Mouse (Mus musculus): Measurements from ENCODE around the gene Asdurf. TPM values are rescaled to one million over a fixed set of nuclear protein-coding genes. Genes with fewer than 3 reads are reported as not detected.
"Not testable (repeated sequence)": the region's sequence is repeated elsewhere in the genome, so short reads cannot be mapped to it uniquely, and the experiment has no call there.

The Asdurf gene
- 1 to 10 TPM; 8.0 to 8.9 TPM for total RNA-seq (2021)
- long read RNA-seq, experiment 1, partial matches to known transcripts = 0 of 2 reads
- long read RNA-seq, experiment 1, other reads (novel, unspliced or antisense) = 0 of 2 reads
- long read RNA-seq, experiment 2, partial matches to known transcripts = 0 of 1 reads
- long read RNA-seq, experiment 2, other reads (novel, unspliced or antisense) = 0 of 1 reads

DNA sequence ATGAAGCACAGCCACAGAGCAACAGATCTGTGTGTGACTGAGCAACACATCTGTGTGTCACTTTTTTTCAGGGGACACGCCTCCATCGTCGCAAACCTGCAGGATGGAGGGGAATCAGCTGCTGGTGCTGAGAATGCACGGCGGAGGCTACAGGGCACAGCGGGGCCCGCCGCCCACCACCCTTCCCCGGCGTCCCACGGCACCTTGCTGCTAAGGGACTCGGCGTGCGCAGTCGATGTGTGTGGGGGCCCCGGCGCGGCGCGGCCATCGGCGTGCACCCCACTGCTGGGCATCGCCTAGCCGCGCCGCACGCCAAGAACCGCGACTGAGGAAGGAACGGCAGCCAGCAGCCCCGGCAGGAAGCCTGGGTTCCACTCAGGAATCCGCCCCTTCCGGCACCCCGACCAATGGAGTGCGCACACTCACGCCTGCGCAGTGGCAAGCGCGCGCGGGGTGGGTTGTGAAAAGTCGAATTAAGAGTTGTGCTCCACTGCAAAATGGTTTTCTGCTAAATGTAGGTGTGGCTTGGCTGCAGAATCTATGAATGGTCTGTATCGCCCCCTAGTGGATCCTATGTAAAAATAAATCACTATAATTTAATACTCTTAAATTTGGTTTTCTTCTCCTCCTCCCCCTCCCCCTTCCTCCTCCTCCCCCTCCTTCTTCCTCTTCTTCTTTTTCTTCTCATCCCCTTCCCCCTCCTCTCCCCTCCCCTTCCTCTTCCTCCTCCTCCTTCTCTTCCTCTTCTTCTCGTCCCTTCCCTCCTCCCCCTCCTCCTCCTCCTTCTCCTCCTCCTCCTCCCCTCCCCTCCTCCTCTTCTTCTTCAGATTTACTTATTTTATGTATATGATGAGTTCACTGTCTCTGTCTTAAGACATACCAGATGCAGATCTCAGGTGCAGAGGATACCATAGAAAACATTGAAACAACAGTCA is at the start of gene Asdurf, which contains the start of the genes Gm28551 and Asnsd1:
TSS of gene Asdurf (minus strand) at position 293 of the 935 bp plus-strand sequence.
TSS of gene Gm28551 (minus strand) at position 341 of the 935 bp plus-strand sequence.
TSS of gene Asnsd1 (minus strand) at position 426 of the 935 bp plus-strand sequence.
- peak; percentile 96 for DNase-seq (ENCODE audit: low spot score in 2 of 2)

DNA sequence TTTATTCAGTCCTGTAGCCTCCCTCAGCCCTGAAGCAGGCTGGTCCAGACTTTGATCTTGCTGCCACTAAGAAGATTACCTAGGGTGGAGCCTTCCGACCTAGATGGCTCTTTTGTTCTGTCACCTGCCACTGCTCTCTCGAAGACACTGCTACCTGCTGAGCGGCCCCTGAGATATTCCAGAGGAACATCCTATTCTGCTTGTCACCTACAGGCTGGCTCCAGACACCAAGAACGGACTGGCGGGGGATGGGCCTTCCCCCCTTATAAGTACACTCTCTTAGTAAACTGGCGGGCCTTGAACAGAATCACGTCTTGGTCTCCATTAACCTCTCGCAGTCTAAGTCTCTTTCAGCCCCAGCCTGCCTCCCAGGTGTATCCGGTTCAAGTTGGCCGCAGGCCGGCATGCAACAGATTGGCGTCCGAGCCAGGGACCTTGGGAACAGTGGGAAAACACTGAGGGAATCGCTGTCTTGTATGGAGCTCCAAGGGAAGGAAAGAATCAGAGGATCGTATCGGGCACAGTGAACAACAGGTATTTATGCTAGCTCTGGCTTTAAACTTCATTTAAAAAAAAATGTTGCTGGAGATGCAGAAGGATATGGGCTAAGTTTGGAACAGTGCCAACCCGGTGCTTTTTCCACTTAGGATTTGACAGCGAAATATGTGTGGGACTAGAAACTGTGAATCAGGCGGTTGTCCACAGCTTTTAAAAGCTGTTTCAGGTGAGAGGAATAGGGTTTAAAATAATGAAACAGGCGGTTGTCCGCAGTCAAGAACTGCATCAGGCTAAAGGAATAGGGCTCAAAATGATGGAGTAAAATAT is 41.7 kb upstream of the Asdurf start:
- peak in 1 of 2 experiments; percentile 15 for DNase-seq (ENCODE audit: low spot score in 2 of 2)

DNA sequence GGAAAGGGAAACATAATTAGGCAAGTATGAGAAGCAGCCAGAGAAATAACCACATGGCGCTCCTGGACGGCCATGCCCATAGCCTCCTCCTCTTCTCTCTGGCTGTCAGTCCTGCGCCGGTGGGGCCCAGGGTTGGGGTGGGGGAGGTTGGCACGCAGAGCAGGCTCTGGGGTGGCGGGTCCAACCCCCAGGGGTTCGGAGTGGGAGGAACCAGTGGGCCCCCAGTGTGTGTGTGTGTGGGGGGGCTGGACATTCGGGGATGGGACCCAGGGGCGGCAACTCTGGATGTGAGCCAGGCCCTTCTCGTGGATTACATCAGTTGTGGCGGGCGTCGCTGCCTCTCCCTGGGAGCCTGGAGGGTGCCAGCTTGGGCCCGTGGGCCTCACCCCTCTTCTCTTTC is 36.3 kb upstream of the Asdurf start:
- no peak for DNase-seq (ENCODE audit: low spot score in 2 of 2)

DNA sequence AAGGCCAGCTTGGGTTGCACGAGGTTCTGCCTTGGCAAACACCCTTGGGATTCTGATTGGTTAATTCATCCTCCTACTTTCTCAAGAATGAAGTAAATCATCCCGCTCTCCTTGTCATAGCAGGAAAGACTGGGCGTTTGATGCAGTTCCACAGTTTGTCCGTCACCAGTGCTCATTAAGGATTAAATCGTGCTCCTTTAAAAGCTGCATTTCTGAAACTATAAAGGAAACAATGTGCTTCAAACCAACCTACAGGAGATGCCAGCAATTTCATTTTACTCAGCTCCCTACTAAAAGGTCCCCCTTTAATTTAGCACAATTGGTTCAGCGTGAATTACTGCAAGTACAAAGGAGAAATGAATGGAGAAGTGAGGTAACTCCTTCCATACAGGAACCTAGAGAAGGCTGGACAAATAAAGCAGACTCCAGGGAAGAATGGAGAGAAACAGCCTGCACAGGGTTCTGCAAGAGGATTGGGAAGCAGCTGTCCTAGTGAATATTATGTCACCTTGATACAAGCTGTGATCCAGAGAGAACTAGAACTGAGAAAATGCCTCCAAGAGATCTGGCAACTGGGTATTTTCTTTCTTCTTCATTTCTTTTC is 31.8 kb upstream of the Asdurf start:
- no peak for DNase-seq (ENCODE audit: low spot score in 2 of 2)

GRCm38 (mm10) chr1:53377731-53378130 is 25.3 kb upstream of the Asdurf start:
- DNase-seq (ENCODE audit: low spot score in 2 of 2) = no peak

GRCm38 (mm10) chr1:53375965-53376364 is 23.5 kb upstream of the Asdurf start:
- not testable (repeated sequence) for DNase-seq (ENCODE audit: low spot score in 2 of 2)

DNA sequence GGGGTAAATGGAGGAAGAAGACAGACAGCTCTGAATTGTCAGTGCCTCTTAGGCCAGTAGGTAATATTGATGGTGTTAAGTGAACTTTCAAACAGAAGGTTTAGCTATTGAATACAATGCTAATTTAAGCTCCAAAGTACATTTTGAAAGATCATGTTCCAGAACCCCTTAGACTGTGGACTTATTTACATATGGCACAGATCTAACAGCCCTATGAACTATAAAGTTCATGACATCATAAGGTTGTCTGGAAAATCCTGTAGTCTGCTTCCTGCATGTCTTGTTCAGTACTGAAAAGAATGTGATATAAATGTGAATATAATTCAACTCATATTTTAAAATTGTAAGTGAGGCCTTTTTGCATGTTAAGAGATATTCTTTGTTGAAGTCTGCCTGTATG is 6.6 kb upstream of the Asdurf start:
- no peak for DNase-seq (ENCODE audit: low spot score in 2 of 2)

DNA sequence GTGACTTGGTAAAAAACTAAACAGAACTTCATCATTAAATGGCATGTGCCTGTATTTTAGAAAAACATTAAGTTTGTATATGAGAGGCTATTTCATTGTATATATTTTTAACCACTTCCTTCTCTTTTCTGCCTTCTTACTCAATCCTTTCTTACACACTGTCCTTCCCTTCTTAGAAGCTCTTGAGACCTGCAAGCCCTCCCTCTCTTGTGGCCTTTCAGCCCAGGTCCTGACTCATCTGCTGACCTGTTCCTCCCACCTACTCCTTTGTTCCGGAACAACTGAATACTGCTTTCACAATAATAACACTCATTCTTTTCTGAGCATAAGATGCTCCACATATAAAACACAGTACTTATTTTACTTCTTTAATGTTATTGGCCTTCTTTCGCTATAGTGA is 11.3 kb downstream of the Asdurf start:
- DNase-seq (ENCODE audit: low spot score in 2 of 2) = no peak

DNA sequence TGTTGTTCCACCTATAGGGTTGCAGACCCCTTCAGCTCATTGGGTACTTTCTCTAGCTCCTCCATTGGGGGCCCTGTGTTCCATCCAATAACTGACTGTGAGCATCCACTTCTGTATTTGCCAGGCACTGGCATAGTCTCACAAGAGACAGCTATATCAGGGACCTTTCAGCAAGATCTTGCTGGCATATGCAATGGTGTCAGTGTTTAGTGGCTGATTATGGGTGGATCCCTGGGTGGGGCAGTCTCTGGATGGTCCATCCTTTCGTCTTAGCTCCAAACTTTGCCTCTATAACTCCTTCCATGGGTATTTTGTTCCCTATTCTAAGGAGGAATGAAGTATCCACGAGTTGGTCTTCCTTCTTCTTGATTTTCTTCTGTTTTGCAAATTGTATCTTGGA is 15.0 kb downstream of the Asdurf start:
- not testable (repeated sequence) for DNase-seq (ENCODE audit: low spot score in 2 of 2)

DNA sequence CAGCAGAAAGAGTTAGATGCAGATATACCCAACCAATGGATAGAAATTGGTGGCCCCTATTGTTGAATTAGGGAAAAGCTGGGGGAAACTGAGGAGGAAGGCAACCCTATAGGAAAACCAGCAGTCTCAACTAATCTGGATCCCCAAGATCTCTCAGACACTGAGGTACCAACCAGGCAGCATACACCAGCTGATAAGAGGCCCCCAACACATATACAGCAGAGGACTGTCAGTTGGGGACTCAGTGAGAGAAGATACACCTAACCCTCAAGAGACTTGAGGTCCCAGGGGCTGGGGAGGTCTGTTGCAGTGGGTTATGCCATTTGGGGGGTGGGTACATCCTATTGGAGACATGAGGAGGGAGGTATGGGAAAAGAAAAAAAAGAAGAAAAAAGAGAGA is 17.0 kb downstream of the Asdurf start:
- no peak for DNase-seq (ENCODE audit: low spot score in 2 of 2)

- not testable (repeated sequence) for DNase-seq (ENCODE audit: low spot score in 2 of 2)
Observed at GRCm38 (mm10) chr1:53333527-53333926, 18.9 kb downstream of the Asdurf start.

DNA sequence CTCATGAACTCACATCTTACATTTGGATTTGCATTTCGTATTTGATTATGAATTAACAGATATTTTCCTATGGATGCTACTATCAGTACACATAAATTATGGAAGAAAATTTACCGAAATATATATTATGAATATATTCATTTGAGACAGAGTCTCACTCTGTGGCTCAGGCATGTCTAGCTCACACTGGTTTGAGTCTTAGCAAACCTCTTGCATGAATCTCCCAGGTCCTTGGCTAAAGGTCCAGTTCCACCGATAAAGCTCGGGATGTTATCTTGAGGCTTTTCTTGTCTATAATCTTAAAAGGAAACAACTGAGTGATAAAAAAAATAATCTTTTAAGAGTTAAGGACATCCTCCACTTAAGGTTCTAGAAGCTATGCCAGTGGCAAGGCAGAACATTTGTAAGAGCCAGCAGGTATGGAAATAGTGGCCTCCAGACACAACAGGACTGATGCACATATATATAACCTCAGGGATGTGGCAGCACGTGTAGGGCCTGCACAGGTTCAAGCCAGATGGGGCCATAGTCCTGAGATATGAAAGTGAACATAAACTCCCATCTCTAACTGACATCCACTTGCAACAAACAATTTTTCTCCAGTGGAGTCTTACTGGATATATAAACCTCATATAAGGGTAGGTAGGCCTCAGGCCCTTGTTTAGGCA is 27.5 kb downstream of the Asdurf start:
- no peak for DNase-seq (ENCODE audit: low spot score in 2 of 2)

DNA sequence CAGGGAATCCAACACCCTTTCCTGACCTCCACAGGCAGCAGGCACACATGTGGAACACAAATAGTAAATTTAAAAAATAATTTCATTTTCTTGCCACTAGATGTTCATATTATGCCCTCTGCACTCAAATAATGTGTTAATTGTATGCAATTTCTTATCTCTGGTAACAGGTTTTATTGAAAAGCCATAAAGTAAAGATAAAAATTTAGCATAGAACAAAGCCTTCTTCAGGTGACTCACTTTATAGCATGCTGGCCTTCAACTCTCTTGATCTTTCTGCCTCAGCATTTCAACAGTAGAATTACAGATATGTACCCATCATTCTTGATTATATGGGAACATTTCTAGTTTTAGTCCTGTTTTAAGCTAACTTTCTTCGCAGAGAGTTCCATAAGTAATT is 28.1 kb downstream of the Asdurf start:
- DNase-seq (ENCODE audit: low spot score in 2 of 2) = no peak

DNA sequence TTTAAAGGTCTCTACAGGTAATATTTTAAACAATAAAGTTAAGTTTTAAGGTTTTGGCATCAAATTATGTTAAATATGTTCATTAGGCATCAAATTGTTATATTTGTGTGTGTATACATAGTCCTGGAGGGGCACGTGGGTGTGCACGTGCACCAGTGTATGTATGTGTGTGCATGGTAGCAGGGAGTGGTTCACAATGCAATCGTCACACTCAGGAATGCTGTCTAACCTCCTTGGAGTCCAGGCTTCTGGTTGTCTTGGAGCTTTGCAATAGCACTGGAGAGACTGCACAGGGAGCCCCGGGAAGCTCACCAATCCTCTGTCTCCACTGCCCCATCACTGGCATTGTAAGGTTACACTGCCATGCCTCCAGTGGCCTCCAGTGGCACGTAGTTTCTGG is 29.2 kb downstream of the Asdurf start:
- no peak for DNase-seq (ENCODE audit: low spot score in 2 of 2)

DNA sequence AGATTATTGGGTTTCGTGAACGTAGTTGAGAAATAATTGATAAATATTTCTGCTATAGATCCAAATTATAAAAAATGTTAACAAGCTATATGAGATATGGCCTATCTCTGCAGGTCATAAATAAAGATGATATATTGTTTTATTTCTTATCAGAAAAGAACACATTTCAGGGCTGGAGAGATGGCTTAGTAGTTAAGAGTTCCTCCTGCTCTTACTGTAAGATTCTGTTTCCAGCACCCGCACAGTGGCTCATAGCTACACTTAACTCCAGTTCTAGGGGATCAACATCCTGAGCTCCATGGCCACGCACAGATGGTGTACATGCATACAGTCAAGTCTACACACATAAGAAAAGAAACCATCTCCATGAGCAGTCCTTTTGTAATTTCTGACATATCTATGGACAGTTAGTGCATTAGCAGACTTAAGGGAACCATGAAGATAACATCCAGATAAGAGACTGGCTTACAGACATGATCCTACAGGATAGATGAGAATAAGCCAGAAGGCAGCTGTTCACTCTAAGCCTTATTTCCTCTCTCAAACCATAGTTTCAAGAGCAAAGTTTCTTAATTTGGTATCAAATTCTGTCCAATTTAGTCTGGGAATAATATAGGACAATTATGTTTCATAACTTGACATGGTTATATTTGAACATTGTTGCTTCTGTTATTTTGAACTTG is 30.6 kb downstream of the Asdurf start:
- no peak for DNase-seq (ENCODE audit: low spot score in 2 of 2)

DNA sequence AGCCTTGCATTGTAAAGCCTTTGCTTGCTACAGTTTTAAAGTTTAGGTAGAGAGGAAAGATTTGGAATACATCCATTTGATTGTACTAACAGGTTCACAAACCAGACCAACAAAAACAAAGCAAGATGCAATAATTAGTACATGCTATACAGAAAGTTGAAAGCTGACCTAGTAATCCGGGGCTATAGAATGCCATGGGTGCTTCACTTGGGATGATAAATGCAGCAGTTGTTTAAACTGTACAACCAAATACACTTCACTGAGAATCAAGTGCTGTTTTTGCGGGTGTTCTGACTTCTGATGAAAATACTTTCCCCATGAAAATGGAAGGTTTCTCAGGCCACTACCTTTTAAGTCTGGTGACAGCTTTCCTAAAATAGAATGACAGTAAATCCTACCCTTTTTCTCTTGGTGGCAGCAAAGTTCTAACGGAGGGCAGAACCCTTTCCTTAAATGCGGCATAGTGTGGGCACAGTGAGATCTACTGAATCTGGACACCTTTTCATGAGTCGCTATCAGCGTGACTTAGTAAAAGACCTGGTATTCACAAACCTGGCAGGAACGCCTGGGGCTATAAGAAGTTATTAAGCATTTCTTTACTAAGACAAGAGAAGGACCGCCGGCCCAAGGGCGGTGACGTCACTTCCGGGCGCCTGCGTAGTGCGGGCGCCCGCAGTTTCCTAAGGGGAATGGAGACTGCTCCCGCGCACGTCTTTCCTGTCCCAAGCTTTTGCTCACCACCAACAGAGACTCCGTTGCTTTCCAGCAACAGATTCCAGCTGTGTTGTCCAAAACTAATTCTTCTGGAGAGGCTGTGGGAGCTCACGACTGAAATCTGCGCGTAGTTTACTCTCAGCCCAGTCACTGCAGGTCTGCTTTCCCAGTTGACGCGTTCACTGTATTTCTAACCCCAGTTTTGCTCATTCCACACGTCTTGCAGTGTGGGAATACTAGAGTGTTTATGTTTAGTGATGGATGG is 39.1 kb downstream of the Asdurf start, which contains the start of gene Osgepl1:
TSS of gene Osgepl1 (plus strand) at position 636 of the 979 bp plus-strand sequence.
- peak; percentile 68 to 87 for DNase-seq (ENCODE audit: low spot score in 2 of 2)

DNA sequence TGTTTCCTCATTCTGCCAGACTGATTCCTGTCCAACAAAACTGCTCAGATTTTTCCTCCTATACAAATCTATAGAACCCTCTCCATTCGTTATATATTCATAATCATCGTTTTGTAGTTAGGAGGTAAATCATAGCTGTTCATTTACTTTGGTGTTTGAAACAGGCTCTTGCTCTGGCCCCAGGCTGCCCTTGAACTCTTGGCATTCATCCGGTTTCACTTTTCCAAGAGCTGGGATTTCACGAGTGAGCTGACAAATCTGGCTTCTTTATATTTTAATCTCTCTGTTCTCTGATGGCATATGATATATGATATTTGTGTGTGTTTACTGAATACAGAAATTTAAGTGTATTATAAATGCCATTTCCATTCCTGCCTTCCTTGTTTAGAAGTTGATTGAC is 51.9 kb downstream of the Asdurf start:
- DNase-seq (ENCODE audit: low spot score in 2 of 2) = no peak
